Mouse (Mus musculus) heart, postnatal 0 days (tissue): ENCODE measurements at regions not wholly inside any gene's neighbourhood (a gene's known extent, or its start where the extent isn't known, plus 50 kb on each side); places are given as distances from the start of the nearest gene placed in this dataset.

Source experiments
- CTCF ChIP-seq: IDR thresholded peaks from 2 replicates; pipeline ENCODE4 v1.5.1; 2016; ENCODE audit warnings: antibody characterized with exemption, control low read depth, low read depth
- EP300 ChIP-seq: IDR thresholded peaks from 2 replicates; pipeline ENCODE4 v1.6.1; 2016; ENCODE audit warnings: antibody characterized with exemption, low read depth

- TF ChIP-seq EP300 (no peak), CTCF (no peak)
Measured at GRCm38 (mm10) chr16:92995132-92995992, 169.4 kb upstream of the Runx1 start.
